Mouse (Mus musculus) heart, embryonic 14.5 days (tissue): ENCODE measurements around the gene Acbd7. TPM values are rescaled to one million over a fixed set of nuclear protein-coding genes. Genes with fewer than 3 reads are reported as not detected.

ENCODE experiments used
- ATAC-seq: fragments of 200-750 bp; cut with Nextera tagmentation; 2 replicates; pipeline ENCODE4 v1.8.0; 2017; ENCODE audit warnings: low read depth, moderate TSS enrichment; ENCODE audit not compliant: insufficient number of reproducible peaks, insufficient read depth, low FRiP score
- H3K27ac ChIP-seq, 2 experiments: fragments of 200-500 bp in 1 of 2; fragments of 300-500 bp in 1 of 2; sonication (generic) in 1 of 2; replicated peaks in 1 of 2; 2 replicates each; pipeline ENCODE4 v1.5.1; 2012 to 2014; ENCODE audit warnings: low read depth in 2 of 2, low read length in 2 of 2, control low read depth in 1 of 2, mild to moderate bottlenecking in 1 of 2, mixed read lengths in 1 of 2; ENCODE audit not compliant: control insufficient read depth in 1 of 2, insufficient read depth in 1 of 2
- H3K27me3 ChIP-seq: fragments of 300-500 bp; sonication (generic); 2 replicates; pipeline ENCODE4 v1.6.1; 2014; ENCODE audit warnings: mild to moderate bottlenecking, low read length, control low read depth; ENCODE audit not compliant: control insufficient read depth, insufficient read depth
- H3K36me3 ChIP-seq: fragments of 300-500 bp; sonication (generic); 2 replicates; pipeline ENCODE4 v1.6.1; 2014; ENCODE audit warnings: mild to moderate bottlenecking, control low read depth, low read length, mixed read lengths; ENCODE audit not compliant: control insufficient read depth, insufficient read depth
- H3K4me1 ChIP-seq, 2 experiments: fragments of 200-500 bp in 1 of 2; fragments of 300-500 bp in 1 of 2; sonication (generic) in 1 of 2; 2 replicates each; pipeline ENCODE4 v1.6.1; 2012 to 2014; ENCODE audit warnings: low read length in 2 of 2, control low read depth in 1 of 2, mixed read lengths in 1 of 2; ENCODE audit not compliant: control insufficient read depth in 2 of 2, insufficient read depth in 2 of 2
- H3K4me2 ChIP-seq: fragments of 300-500 bp; sonication (generic); 2 replicates; pipeline ENCODE4 v1.6.1; 2014; ENCODE audit warnings: mild to moderate bottlenecking, low read length
- H3K4me3 ChIP-seq, 2 experiments: fragments of 200-500 bp in 1 of 2; fragments of 300-500 bp in 1 of 2; sonication (generic) in 1 of 2; 2 replicates each; pipeline ENCODE4 v1.5.1; 2012 to 2014; ENCODE audit warnings: low read length in 2 of 2, mild to moderate bottlenecking in 2 of 2, control low read depth in 1 of 2, low read depth in 1 of 2, moderate library complexity in 1 of 2; ENCODE audit not compliant: control insufficient read depth in 1 of 2, insufficient read depth in 1 of 2
- H3K9ac ChIP-seq: fragments of 300-500 bp; sonication (generic); 2 replicates; pipeline ENCODE4 v1.6.1; 2014; ENCODE audit warnings: mild to moderate bottlenecking, low read length
- H3K9me3 ChIP-seq: fragments of 300-500 bp; sonication (generic); 2 replicates; pipeline ENCODE4 v1.6.1; 2016; ENCODE audit warnings: low read length, control low read depth; ENCODE audit not compliant: control insufficient read depth
- WGBS: fragments of 180-500 bp; shearing (Covaris S2); extraction: QIAGEN DNeasy Blood & Tissue Kit; methylation state at CpG from one replicate; pipeline ENCODE4 v1.1.7; 2014; 5-methylcytosine and 5-hydroxymethylcytosine counted together
- polyA plus RNA-seq: library from polyadenylated mRNA; unstranded; fragments of >200 nt; fragmentation: Nextera tagmentation; extraction: Ambion mirVana; gene quantifications from 2 replicates; pipeline ENCODE4 v1.2.1, GENCODE M21; 2014

The Acbd7 gene
- polyA plus RNA-seq, 1 experiment from 2014 or later, result 0.70 TPM

- WGBS, result 80% methylated on average over 6 of the region's 6 CpGs
- no peak for ATAC-seq
- no peak overlapping the region for H3K27ac ChIP-seq
- H3K36me3 ChIP-seq, result no peaks in the 10 kb centered on the region
- no peaks in the 10 kb centered on the region for H3K27me3 ChIP-seq
- H3K4me3 ChIP-seq, result no peak overlapping the region
- H3K4me2 ChIP-seq, result no peak overlapping the region
- no peaks in the 10 kb centered on the region for H3K4me1 ChIP-seq
- no peak overlapping the region for H3K9ac ChIP-seq
- H3K9me3 ChIP-seq, result no peaks in the 10 kb centered on the region
Observed at GRCm38 (mm10) chr2:3387105-3387860, 51.3 kb downstream of the Acbd7 start.

Other genes with a start within 250 kb of the Acbd7 start
- gene Fam171a1, start 221.9 kb upstream of the Acbd7 start, polyA plus RNA-seq, result 25.3 and 26.1 TPM in 2 replicates
- gene Nmt2, start 52.0 kb upstream of the Acbd7 start, polyA plus RNA-seq, result 30.2 and 34.9 TPM in 2 replicates
- 12.5 and 12.8 TPM in 2 replicates for gene Rpp38, start 3.5 kb upstream of the Acbd7 start, polyA plus RNA-seq
- gene Olah, start 61.0 kb downstream of the Acbd7 start, polyA plus RNA-seq, result not detected in 2 replicates
- gene Meig1, start 86.5 kb downstream of the Acbd7 start, polyA plus RNA-seq, result 0.39 TPM in 1 of 2 replicates, not detected in the other
- gene Dclre1c, start 88.0 kb downstream of the Acbd7 start, polyA plus RNA-seq, result 4.4 and 5.8 TPM in 2 replicates
- 6.9 and 8.3 TPM in 2 replicates for gene Suv39h2, start 138.9 kb downstream of the Acbd7 start, polyA plus RNA-seq
- 3.4 and 3.9 TPM in 2 replicates for gene Gm45902, start 176.6 kb downstream of the Acbd7 start, polyA plus RNA-seq
- gene Hspa14, start 176.6 kb downstream of the Acbd7 start, polyA plus RNA-seq, result 70.5 and 77.3 TPM in 2 replicates
- gene Cdnf, start 176.9 kb downstream of the Acbd7 start, polyA plus RNA-seq, result 0.11 and 0.74 TPM in 2 replicates
- 26.5 and 27.0 TPM in 2 replicates for gene Fam107b, start 234.3 kb downstream of the Acbd7 start, polyA plus RNA-seq